Mouse (Mus musculus): ENCODE data around the gene Prrxl1. TPM values are rescaled to one million over a fixed set of nuclear protein-coding genes. Genes with fewer than 3 reads are reported as not detected.

Prrxl1 gene
- polyA plus RNA-seq, 1 experiment, result not detected

- Histone ChIP-seq H3K27me3 (ENCODE audit: control insufficient read depth) (no peaks in the 10 kb centered on the region), H3K36me3 (ENCODE audit: control insufficient read depth) (no peaks in the 10 kb centered on the region), H3K4me3 (replicated peaks) (no peak overlapping the region), H3K9me3 (ENCODE audit: control insufficient read depth, low read length) (no peaks in the 10 kb centered on the region), H3K4me1 (ENCODE audit: control insufficient read depth) (no peaks in the 10 kb centered on the region)
- TF ChIP-seq TAL1 (IDR thresholded peaks at IDR 0.05; ENCODE audit: low read length), result no peak
- no peak for TF ChIP-seq GATA1 (IDR thresholded peaks at IDR 0.05; ENCODE audit: low read length)
These were observed 63.9 kb downstream of the Prrxl1 start for GRCm38 (mm10) chr14:32663099-32663498.

- Histone ChIP-seq H3K27me3 (ENCODE audit: control insufficient read depth) (no peaks in the 10 kb centered on the region), H3K4me3 (replicated peaks) (no peak overlapping the region)
- TF ChIP-seq GATA1 (IDR thresholded peaks at IDR 0.05; ENCODE audit: low read length) (no peak), TAL1 (IDR thresholded peaks at IDR 0.05; ENCODE audit: low read length) (no peak)
These were observed 74.0 kb downstream of the Prrxl1 start for GRCm38 (mm10) chr14:32673178-32673577.

GRCm38 (mm10) chr14:32678565-32678964, 79.4 kb downstream of the Prrxl1 start:
- H3K36me3 ChIP-seq (ENCODE audit: control insufficient read depth), result no peaks in the 10 kb centered on the region
- H3K9me3 ChIP-seq (ENCODE audit: control insufficient read depth, low read length), result no peaks in the 10 kb centered on the region
- H3K27me3 ChIP-seq (ENCODE audit: control insufficient read depth), result no peaks in the 10 kb centered on the region
- H3K4me3 ChIP-seq (replicated peaks), result no peak overlapping the region
- no peak for TF ChIP-seq GATA1 (IDR thresholded peaks at IDR 0.05; ENCODE audit: low read length)
- TF ChIP-seq TAL1 (IDR thresholded peaks at IDR 0.05; ENCODE audit: low read length), result no peak
- no peaks in the 10 kb centered on the region for H3K4me1 ChIP-seq (ENCODE audit: control insufficient read depth)

More at GRCm38 (mm10) chr14:32673178-32673577, 74.0 kb downstream of the Prrxl1 start:
- Histone ChIP-seq H3K4me1 (ENCODE audit: control insufficient read depth) (no peaks in the 10 kb centered on the region), H3K9me3 (ENCODE audit: control insufficient read depth, low read length) (no peaks in the 10 kb centered on the region), H3K36me3 (ENCODE audit: control insufficient read depth) (no peaks in the 10 kb centered on the region)

GRCm38 (mm10) chr14:32681603-32682002, 82.4 kb downstream of the Prrxl1 start:
- Histone ChIP-seq H3K36me3 (ENCODE audit: control insufficient read depth) (no peaks in the 10 kb centered on the region), H3K4me3 (replicated peaks) (no peak overlapping the region), H3K4me1 (ENCODE audit: control insufficient read depth) (no peaks in the 10 kb centered on the region), H3K9me3 (ENCODE audit: control insufficient read depth, low read length) (no peaks in the 10 kb centered on the region), H3K27me3 (ENCODE audit: control insufficient read depth) (no peaks in the 10 kb centered on the region)
- TF ChIP-seq TAL1 (IDR thresholded peaks at IDR 0.05; ENCODE audit: low read length) (no peak), GATA1 (IDR thresholded peaks at IDR 0.05; ENCODE audit: low read length) (no peak)

- Histone ChIP-seq H3K4me1 (ENCODE audit: control insufficient read depth) (no peaks in the 10 kb centered on the region), H3K36me3 (ENCODE audit: control insufficient read depth) (no peaks in the 10 kb centered on the region), H3K4me3 (replicated peaks) (no peak overlapping the region), H3K9me3 (ENCODE audit: control insufficient read depth, low read length) (no peaks in the 10 kb centered on the region), H3K27me3 (ENCODE audit: control insufficient read depth) (no peaks in the 10 kb centered on the region)
- no peak for TF ChIP-seq GATA1 (IDR thresholded peaks at IDR 0.05; ENCODE audit: low read length)
- no peak for TF ChIP-seq TAL1 (IDR thresholded peaks at IDR 0.05; ENCODE audit: low read length)
These were observed 83.3 kb downstream of the Prrxl1 start for GRCm38 (mm10) chr14:32682536-32682935.

GRCm38 (mm10) chr14:32683251-32683838, 84.1 kb downstream of the Prrxl1 start:
- Histone ChIP-seq H3K36me3 (ENCODE audit: control insufficient read depth) (no peaks in the 10 kb centered on the region), H3K4me3 (replicated peaks) (no peak overlapping the region), H3K27me3 (ENCODE audit: control insufficient read depth) (no peaks in the 10 kb centered on the region), H3K4me1 (ENCODE audit: control insufficient read depth) (no peaks in the 10 kb centered on the region), H3K9me3 (ENCODE audit: control insufficient read depth, low read length) (no peaks in the 10 kb centered on the region)
- TF ChIP-seq GATA1 (IDR thresholded peaks at IDR 0.05; ENCODE audit: low read length) (no peak), TAL1 (IDR thresholded peaks at IDR 0.05; ENCODE audit: low read length) (no peak)

- TF ChIP-seq GATA1 (IDR thresholded peaks at IDR 0.05; ENCODE audit: low read length), result no peak
- TF ChIP-seq TAL1 (IDR thresholded peaks at IDR 0.05; ENCODE audit: low read length), result no peak
These were observed 85.0 kb downstream of the Prrxl1 start for GRCm38 (mm10) chr14:32683982-32684734.

GRCm38 (mm10) chr14:32684735-32685105, 85.5 kb downstream of the Prrxl1 start:
- Histone ChIP-seq H3K36me3 (ENCODE audit: control insufficient read depth) (no peaks in the 10 kb centered on the region), H3K4me1 (ENCODE audit: control insufficient read depth) (no peaks in the 10 kb centered on the region), H3K9me3 (ENCODE audit: control insufficient read depth, low read length) (no peaks in the 10 kb centered on the region), H3K27me3 (ENCODE audit: control insufficient read depth) (no peaks in the 10 kb centered on the region), H3K4me3 (replicated peaks) (no peak overlapping the region)
- no peak for TF ChIP-seq GATA1 (IDR thresholded peaks at IDR 0.05; ENCODE audit: low read length)

More at GRCm38 (mm10) chr14:32683982-32684734, 85.0 kb downstream of the Prrxl1 start:
- Histone ChIP-seq H3K9me3 (ENCODE audit: control insufficient read depth, low read length) (no peaks in the 10 kb centered on the region), H3K27me3 (ENCODE audit: control insufficient read depth) (no peaks in the 10 kb centered on the region), H3K4me1 (ENCODE audit: control insufficient read depth) (no peaks in the 10 kb centered on the region), H3K4me3 (replicated peaks) (no peak overlapping the region), H3K36me3 (ENCODE audit: control insufficient read depth) (no peaks in the 10 kb centered on the region)

GRCm38 (mm10) chr14:32685124-32685826, 86.1 kb downstream of the Prrxl1 start, which contains the start of gene 3425401B19Rik:
3425401B19Rik (minus strand) TSS chr14:32685293.
- Histone ChIP-seq H3K9me3 (ENCODE audit: control insufficient read depth, low read length) (no peaks in the 10 kb centered on the region), H3K27me3 (ENCODE audit: control insufficient read depth) (no peaks in the 10 kb centered on the region), H3K36me3 (ENCODE audit: control insufficient read depth) (no peaks in the 10 kb centered on the region), H3K4me3 (replicated peaks) (no peak within 1 kb of the TSS), H3K4me1 (ENCODE audit: control insufficient read depth) (no peaks in the 10 kb centered on the region)
- no peak for TF ChIP-seq GATA1 (IDR thresholded peaks at IDR 0.05; ENCODE audit: low read length)
